Mouse (Mus musculus): Measurements from ENCODE around the gene Gje1. TPM values are rescaled to one million over a fixed set of nuclear protein-coding genes. Genes with fewer than 3 reads are reported as not detected.

Gene Gje1
- total and polyA plus RNA-seq, 3 experiments: not detected

GRCm38 (mm10) chr10:14666147-14666546 lies 51.9 kb downstream of the Gje1 start:
- Histone ChIP-seq H3K4me3 (ENCODE audit: low read depth, low read length) (no peak overlapping the region), H3K36me3 (replicated peaks) (peaks cover 41% of the 10 kb centered on the region), H3K4me1 (ENCODE audit: insufficient read depth, low read depth, low read length) (no peaks in the 10 kb centered on the region), H3K27me3 (ENCODE audit: insufficient read depth, low read length) (no peaks in the 10 kb centered on the region), H3K9me3 (replicated peaks) (no peaks in the 10 kb centered on the region)
- TF ChIP-seq POLR2AphosphoS5 (IDR thresholded peaks at IDR 0.05; ENCODE audit: insufficient replicate concordance, low read depth, low read length) (no peak), CTCF (IDR thresholded peaks at IDR 0.05; ENCODE audit: low read depth, low read length) (no peak), GATA1 (IDR thresholded peaks at IDR 0.05; ENCODE audit: borderline replicate concordance, low read length) (no peak), GATA2 (IDR thresholded peaks at IDR 0.05; ENCODE audit: borderline replicate concordance, low read depth, low read length) (no peak), TAL1 (conservative IDR thresholded peaks at IDR 0.05; ENCODE audit: low read depth, low read length) (no peak)
- DNase-seq (ENCODE audit: low spot score) (no peak), ATAC-seq (ENCODE audit: extremely low read depth, insufficient number of reproducible peaks, low FRiP score, poor library complexity, severe bottlenecking) (no peak)

Other genes starting within 250 kb of the Gje1 start
- gene Adgrg6, start 172.6 kb downstream of the Gje1 start, total RNA-seq (2014; fragmentation: Nextera tagmentation): not detected in 2 replicates
- gene Adgrg6, start 172.6 kb downstream of the Gje1 start, total RNA-seq (2017): 0.06 and 0.16 TPM in 2 replicates
- gene Adgrg6, start 172.6 kb downstream of the Gje1 start, polyA plus RNA-seq (2012): not detected in 2 replicates
- gene Vta1, start 12.7 kb downstream of the Gje1 start, total RNA-seq (2014; fragmentation: Nextera tagmentation): 85.1 and 94.7 TPM in 2 replicates
- gene Vta1, start 12.7 kb downstream of the Gje1 start, total RNA-seq (2017): 72.5 and 82.3 TPM in 2 replicates
- gene Vta1, start 12.7 kb downstream of the Gje1 start, polyA plus RNA-seq (2012): 11.7 and 13.9 TPM in 2 replicates
- gene Nmbr, start 12.6 kb downstream of the Gje1 start, total RNA-seq (2014; fragmentation: Nextera tagmentation): not detected in 2 replicates
- gene Nmbr, start 12.6 kb downstream of the Gje1 start, total RNA-seq (2017): 0.27 and 0.46 TPM in 2 replicates
- not detected in 2 replicates for gene Nmbr, start 12.6 kb downstream of the Gje1 start, polyA plus RNA-seq (2012)